Mouse (Mus musculus): ENCODE results near the gene Olfr452. TPM values are rescaled to one million over a fixed set of nuclear protein-coding genes. Genes with fewer than 3 reads are reported as not detected.

The Olfr452 gene
- polyA plus RNA-seq, 1 experiment: not detected

DNA sequence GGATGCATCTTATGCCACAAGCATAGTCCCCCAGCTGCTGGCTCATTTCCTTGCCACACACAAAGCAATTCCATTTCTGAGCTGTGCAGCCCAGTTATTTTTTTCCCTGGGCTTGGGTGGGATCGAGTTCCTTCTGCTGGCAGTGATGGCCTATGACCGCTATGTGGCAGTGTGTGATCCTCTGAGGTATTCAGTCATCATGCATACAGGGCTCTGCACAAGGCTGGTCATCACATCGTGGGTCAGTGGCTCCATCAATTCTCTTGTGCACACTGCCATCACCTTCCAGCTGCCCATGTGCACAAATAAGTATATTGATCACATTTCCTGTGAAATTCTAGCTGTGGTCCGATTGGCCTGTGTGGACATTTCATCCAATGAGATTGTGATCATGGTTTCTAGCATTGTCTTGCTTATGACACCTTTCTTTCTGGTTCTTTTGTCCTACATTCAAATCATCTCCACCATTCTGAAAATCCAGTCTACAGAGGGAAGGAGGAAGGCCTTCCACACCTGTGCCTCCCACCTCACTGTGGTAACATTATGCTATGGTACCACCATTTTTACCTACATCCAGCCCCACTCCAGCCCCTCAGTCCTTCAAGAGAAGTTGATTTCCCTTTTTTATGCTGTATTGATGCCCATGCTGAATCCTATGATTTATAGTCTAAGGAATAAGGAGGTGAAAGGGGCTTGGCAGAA lies 5.5 kb downstream of the Olfr452 start:
- Histone ChIP-seq H3K4me3 (ENCODE audit: control insufficient read depth, insufficient read depth, low read length) (no peak overlapping the region), H3K36me3 (ENCODE audit: control insufficient read depth, insufficient read depth, low read length) (no peaks in the 10 kb centered on the region), H3K27ac (ENCODE audit: control insufficient read depth, insufficient read depth, low read length) (no peak overlapping the region), H3K4me1 (replicated peaks; ENCODE audit: control insufficient read depth, insufficient read depth, low read length) (no peaks in the 10 kb centered on the region), H3K27me3 (ENCODE audit: control insufficient read depth, insufficient read depth, low read length) (no peaks in the 10 kb centered on the region)
- TF ChIP-seq CTCF (IDR thresholded peaks at IDR 0.05; ENCODE audit: borderline replicate concordance, control insufficient read depth, extremely low read depth, insufficient read depth, low read length, poor library complexity) (no peak), POLR2A (IDR thresholded peaks at IDR 0.05; ENCODE audit: control insufficient read depth, extremely low read depth, insufficient read depth, low read length, poor library complexity) (no peak)
- WGBS: 53% methylated on average over 4 of the region's 4 CpGs
- no peak for DNase-seq

DNA sequence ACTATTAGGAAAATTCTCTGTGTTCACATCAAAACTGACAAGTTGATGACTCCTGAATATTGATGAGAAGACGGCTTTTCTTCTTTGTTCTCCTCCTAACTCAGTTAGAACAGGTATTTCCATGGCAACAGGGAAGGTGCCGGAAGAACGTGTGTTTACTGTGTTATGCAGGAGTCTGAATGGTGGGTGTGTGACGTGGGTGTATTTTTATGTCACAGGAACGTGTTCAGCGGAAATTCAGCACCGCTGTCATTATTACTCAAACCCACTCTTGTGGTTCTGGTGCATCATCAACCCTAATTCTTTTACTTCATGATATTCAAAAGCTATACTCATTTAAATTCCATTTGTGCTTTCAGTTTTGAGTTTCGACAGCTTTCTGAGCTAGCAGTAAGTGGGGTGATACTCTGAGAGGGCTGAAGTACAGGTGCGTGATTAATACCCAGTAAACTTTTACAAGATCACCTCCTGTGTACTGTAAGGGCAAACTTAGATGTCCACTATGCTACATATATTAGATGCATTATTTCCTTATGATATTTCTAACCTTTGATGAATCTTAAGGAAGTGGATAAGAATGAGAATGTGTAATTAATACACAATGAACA lies 6.2 kb downstream of the Olfr452 start:
- Histone ChIP-seq H3K4me1 (replicated peaks; ENCODE audit: control insufficient read depth, insufficient read depth, low read length) (no peaks in the 10 kb centered on the region), H3K36me3 (ENCODE audit: control insufficient read depth, insufficient read depth, low read length) (no peaks in the 10 kb centered on the region), H3K27me3 (ENCODE audit: control insufficient read depth, insufficient read depth, low read length) (no peaks in the 10 kb centered on the region), H3K27ac (ENCODE audit: control insufficient read depth, insufficient read depth, low read length) (no peak overlapping the region), H3K4me3 (ENCODE audit: control insufficient read depth, insufficient read depth, low read length) (no peak overlapping the region)
- WGBS: 90% methylated on average over 9 of the region's 9 CpGs
- no peak for TF ChIP-seq CTCF (IDR thresholded peaks at IDR 0.05; ENCODE audit: borderline replicate concordance, control insufficient read depth, extremely low read depth, insufficient read depth, low read length, poor library complexity)
- TF ChIP-seq POLR2A (IDR thresholded peaks at IDR 0.05; ENCODE audit: control insufficient read depth, extremely low read depth, insufficient read depth, low read length, poor library complexity): no peak
- no peak for DNase-seq

DNA sequence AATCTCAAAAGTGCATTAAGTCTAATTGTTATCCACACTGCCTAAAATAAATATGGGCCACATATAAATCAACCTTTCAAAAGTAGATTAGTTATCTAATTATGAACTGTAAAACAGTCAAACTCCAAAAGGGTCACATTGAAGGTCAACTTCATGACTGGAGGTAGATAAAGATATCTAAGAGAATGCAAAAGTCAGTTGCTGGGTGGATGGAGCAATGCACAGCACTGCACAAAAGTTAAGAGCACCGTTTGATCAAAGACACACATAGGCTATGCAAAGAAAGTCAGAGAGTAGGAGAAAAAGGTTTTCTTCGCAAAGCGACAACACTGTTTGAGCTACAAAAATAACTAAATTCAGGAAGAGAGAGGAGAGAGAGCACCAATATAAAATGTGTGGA lies 10.1 kb downstream of the Olfr452 start:
- Histone ChIP-seq H3K4me1 (replicated peaks; ENCODE audit: control insufficient read depth, insufficient read depth, low read length) (no peaks in the 10 kb centered on the region), H3K36me3 (ENCODE audit: control insufficient read depth, insufficient read depth, low read length) (no peaks in the 10 kb centered on the region), H3K27ac (ENCODE audit: control insufficient read depth, insufficient read depth, low read length) (no peak overlapping the region), H3K4me3 (ENCODE audit: control insufficient read depth, insufficient read depth, low read length) (no peak overlapping the region), H3K27me3 (ENCODE audit: control insufficient read depth, insufficient read depth, low read length) (no peaks in the 10 kb centered on the region)
- WGBS: 93% methylated on average over 3 of the region's 3 CpGs
- TF ChIP-seq POLR2A (IDR thresholded peaks at IDR 0.05; ENCODE audit: control insufficient read depth, extremely low read depth, insufficient read depth, low read length, poor library complexity) (no peak), CTCF (IDR thresholded peaks at IDR 0.05; ENCODE audit: borderline replicate concordance, control insufficient read depth, extremely low read depth, insufficient read depth, low read length, poor library complexity) (no peak)
- DNase-seq: no peak

DNA sequence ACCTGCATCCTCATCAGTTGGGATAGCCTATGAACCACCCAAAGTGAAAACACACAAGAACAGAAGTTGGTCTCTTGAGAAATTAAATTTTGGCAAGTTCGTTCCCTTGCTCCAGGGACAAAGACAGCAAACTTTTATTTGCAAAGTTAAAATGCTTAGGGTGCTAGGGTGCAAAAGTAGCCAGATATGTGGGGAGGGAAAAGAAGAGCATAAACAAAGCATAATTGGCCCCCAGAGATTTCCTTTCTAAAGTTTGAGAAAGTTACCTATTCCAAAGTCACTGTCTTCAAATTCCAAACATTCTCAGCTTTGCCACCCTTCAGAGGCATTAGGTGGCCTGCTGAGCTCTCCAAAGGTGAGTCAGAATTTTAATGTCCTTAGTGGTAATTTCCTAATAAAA lies 26.7 kb downstream of the Olfr452 start, which contains the start of gene Olfr450:
Gene Olfr450, plus strand, starts transcription at position 301 of the 400 bp plus-strand sequence.
- TF ChIP-seq CTCF (IDR thresholded peaks at IDR 0.05; ENCODE audit: borderline replicate concordance, control insufficient read depth, extremely low read depth, insufficient read depth, low read length, poor library complexity) (no peak), POLR2A (IDR thresholded peaks at IDR 0.05; ENCODE audit: control insufficient read depth, extremely low read depth, insufficient read depth, low read length, poor library complexity) (no peak)
- DNase-seq: no peak
- H3K4me3 ChIP-seq (ENCODE audit: control insufficient read depth, insufficient read depth, low read length): no peak within 1 kb of the TSS
- no peak within 1 kb of the TSS for H3K27ac ChIP-seq (ENCODE audit: control insufficient read depth, insufficient read depth, low read length)
- H3K27me3 ChIP-seq (ENCODE audit: control insufficient read depth, insufficient read depth, low read length): no peaks in the 10 kb centered on the region
- H3K4me1 ChIP-seq (replicated peaks; ENCODE audit: control insufficient read depth, insufficient read depth, low read length): no peaks in the 10 kb centered on the region
- no peaks in the 10 kb centered on the region for H3K36me3 ChIP-seq (ENCODE audit: control insufficient read depth, insufficient read depth, low read length)
- 88% methylated on average over 1 of the region's 1 CpGs for WGBS

DNA sequence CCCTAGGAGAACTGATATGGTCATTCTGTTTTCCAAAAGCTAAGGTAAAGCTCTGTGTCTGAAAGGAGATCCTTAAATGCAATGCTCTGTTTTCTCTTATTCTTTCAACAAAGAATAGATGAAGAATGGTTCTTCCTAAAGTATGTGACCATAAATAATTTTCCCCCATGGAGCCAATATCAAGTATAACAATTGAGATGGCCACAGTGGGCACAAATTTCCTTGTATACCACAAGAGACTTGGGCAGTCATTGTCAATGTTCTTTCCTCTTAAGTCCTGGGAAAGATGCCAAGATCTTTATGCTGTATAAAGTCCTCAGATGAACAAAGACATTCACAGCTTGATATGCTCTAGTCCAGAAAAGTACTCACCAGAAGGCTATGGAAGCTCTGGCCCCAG lies 49.2 kb downstream of the Olfr452 start, which contains the start of gene Olfr449:
Gene Olfr449, plus strand, starts transcription at position 301 of the 400 bp plus-strand sequence.
- Histone ChIP-seq H3K4me1 (replicated peaks; ENCODE audit: control insufficient read depth, insufficient read depth, low read length) (no peaks in the 10 kb centered on the region), H3K27ac (ENCODE audit: control insufficient read depth, insufficient read depth, low read length) (no peak within 1 kb of the TSS), H3K36me3 (ENCODE audit: control insufficient read depth, insufficient read depth, low read length) (no peaks in the 10 kb centered on the region), H3K27me3 (ENCODE audit: control insufficient read depth, insufficient read depth, low read length) (no peaks in the 10 kb centered on the region), H3K4me3 (ENCODE audit: control insufficient read depth, insufficient read depth, low read length) (no peak within 1 kb of the TSS)
- no peak for DNase-seq
- TF ChIP-seq POLR2A (IDR thresholded peaks at IDR 0.05; ENCODE audit: control insufficient read depth, extremely low read depth, insufficient read depth, low read length, poor library complexity): no peak
- TF ChIP-seq CTCF (IDR thresholded peaks at IDR 0.05; ENCODE audit: borderline replicate concordance, control insufficient read depth, extremely low read depth, insufficient read depth, low read length, poor library complexity): no peak

Other genes with a start within 250 kb of the Olfr452 start
- gene Olfr455, start 237.5 kb upstream of the Olfr452 start, polyA plus RNA-seq (2012; rRNA removed): not detected in 2 replicates
- not detected in 2 replicates for gene Tcaf3, start 187.4 kb upstream of the Olfr452 start, polyA plus RNA-seq (2012; rRNA removed)
- gene Tcaf2, start 139.8 kb upstream of the Olfr452 start, polyA plus RNA-seq (2012; rRNA removed): 7.0 and 7.9 TPM in 2 replicates
- gene Tcaf1, start 75.0 kb upstream of the Olfr452 start, polyA plus RNA-seq (2012; rRNA removed): 1.9 and 2.5 TPM in 2 replicates
- not detected in 2 replicates for gene Olfr453, start 45.7 kb upstream of the Olfr452 start, polyA plus RNA-seq (2012; rRNA removed)
- not detected in 2 replicates for gene Olfr38, start 28.7 kb upstream of the Olfr452 start, polyA plus RNA-seq (2012; rRNA removed)
- gene Olfr450, start 26.8 kb downstream of the Olfr452 start, polyA plus RNA-seq (2012; rRNA removed): not detected in 2 replicates
- gene Olfr449, start 49.3 kb downstream of the Olfr452 start, polyA plus RNA-seq (2012; rRNA removed): not detected in 2 replicates
- not detected in 2 replicates for gene Olfr448, start 105.3 kb downstream of the Olfr452 start, polyA plus RNA-seq (2012; rRNA removed)
- gene Olfr447, start 123.8 kb downstream of the Olfr452 start, polyA plus RNA-seq (2012; rRNA removed): not detected in 2 replicates
- gene Olfr446, start 136.3 kb downstream of the Olfr452 start, polyA plus RNA-seq (2012; rRNA removed): not detected in 2 replicates
- not detected in 2 replicates for gene Olfr444, start 164.0 kb downstream of the Olfr452 start, polyA plus RNA-seq (2012; rRNA removed)